Mouse (Mus musculus) hindbrain, embryonic 14.5 days (tissue): ENCODE measurements around the gene Olfr1224-ps1. TPM values are rescaled to one million over a fixed set of nuclear protein-coding genes. Genes with fewer than 3 reads are reported as not detected.
"Not testable (repeated sequence)": the region's sequence is repeated elsewhere in the genome, so short reads cannot be mapped to it uniquely, and the experiment has no call there.

ENCODE experiments used
- ATAC-seq: fragments of 200-750 bp; cut with Nextera tagmentation; 2 replicates; pipeline ENCODE4 v1.8.0; 2017; ENCODE audit warnings: moderate number of reproducible peaks, mild to moderate bottlenecking, moderate TSS enrichment, moderate library complexity; ENCODE audit not compliant: low FRiP score
- DNase-seq: peaks from one replicate; pipeline ENCODE4 v3.0.0-alpha.2; 2015; ENCODE audit warnings: low spot score
- H3K27ac ChIP-seq: fragments of 300-500 bp; sonication (generic); 2 replicates; pipeline ENCODE4 v1.5.1; 2014; ENCODE audit warnings: mild to moderate bottlenecking, moderate library complexity
- H3K27me3 ChIP-seq: fragments of 300-500 bp; sonication (generic); 2 replicates; pipeline ENCODE4 v1.6.1; 2014; ENCODE audit warnings: mild to moderate bottlenecking, low read length, mixed read lengths; ENCODE audit not compliant: control insufficient read depth, insufficient read depth
- H3K36me3 ChIP-seq: fragments of 300-500 bp; sonication (generic); replicated peaks from 2 replicates; pipeline ENCODE4 v1.6.1; 2014; ENCODE audit not compliant: control insufficient read depth, insufficient read depth
- H3K4me1 ChIP-seq: fragments of 300-500 bp; sonication (generic); replicated peaks from 2 replicates; pipeline ENCODE4 v1.6.1; 2014; ENCODE audit warnings: antibody characterized with exemption, low read length, mixed read lengths; ENCODE audit not compliant: control insufficient read depth, insufficient read depth
- H3K4me2 ChIP-seq: fragments of 300-500 bp; sonication (generic); replicated peaks from 2 replicates; pipeline ENCODE4 v1.6.1; 2014; ENCODE audit warnings: mild to moderate bottlenecking, moderate library complexity
- H3K4me3 ChIP-seq: fragments of 300-500 bp; sonication (generic); replicated peaks from 2 replicates; pipeline ENCODE4 v1.5.1; 2014; ENCODE audit warnings: mild to moderate bottlenecking, low read length
- H3K9ac ChIP-seq: fragments of 300-500 bp; sonication (generic); 2 replicates; pipeline ENCODE4 v1.6.1; 2014
- H3K9me3 ChIP-seq: fragments of 300-500 bp; sonication (generic); 2 replicates; pipeline ENCODE4 v1.6.1; 2016; ENCODE audit warnings: low read length; ENCODE audit not compliant: control insufficient read depth
- WGBS: fragments of 180-500 bp; shearing (Covaris S2); extraction: QIAGEN DNeasy Blood & Tissue Kit; methylation state at CpG from one replicate; pipeline ENCODE4 v1.1.7; 2014; 5-methylcytosine and 5-hydroxymethylcytosine counted together
- polyA plus RNA-seq: library from polyadenylated mRNA; unstranded; fragments of >200 nt; fragmentation: Nextera tagmentation; extraction: Ambion mirVana; gene quantifications from 2 replicates; pipeline ENCODE4 v1.2.1, GENCODE M21; 2014

Gene Olfr1224-ps1
- polyA plus RNA-seq: not detected in 2 replicates

GRCm38 (mm10) chr2:89163991-89164390 lies at the start of gene Olfr1224-ps1:
Gene Olfr1224-ps1, minus strand, starts transcription at chr2:89164091.
- not testable (repeated sequence) for H3K9me3 ChIP-seq, H3K4me3 ChIP-seq, H3K4me2 ChIP-seq, H3K27ac ChIP-seq, ATAC-seq, H3K9ac ChIP-seq, H3K27me3 ChIP-seq, DNase-seq, H3K36me3 ChIP-seq, H3K4me1 ChIP-seq
- 94% methylated on average over 8 of the region's 8 CpGs for WGBS

GRCm38 (mm10) chr2:89199948-89200347 lies 36.1 kb upstream of the Olfr1224-ps1 start, which contains the start of gene Olfr1226:
Gene Olfr1226, minus strand, starts transcription at chr2:89200048.
- no peak within 1 kb of the TSS for H3K27ac ChIP-seq
- WGBS: 67% methylated on average over 2 of the region's 2 CpGs
- DNase-seq (no peak), ATAC-seq (no peak)
- no peaks in the 10 kb centered on the region for H3K9me3 ChIP-seq
- H3K4me3 ChIP-seq: no peak within 1 kb of the TSS
- no peak within 1 kb of the TSS for H3K4me2 ChIP-seq
- H3K4me1 ChIP-seq: no peaks in the 10 kb centered on the region
- H3K36me3 ChIP-seq: no peaks in the 10 kb centered on the region
- H3K27me3 ChIP-seq: no peaks in the 10 kb centered on the region
- H3K9ac ChIP-seq: no peak within 1 kb of the TSS

GRCm38 (mm10) chr2:89196325-89196982 lies 32.6 kb upstream of the Olfr1224-ps1 start:
- 97% methylated on average over 3 of the region's 3 CpGs for WGBS
- DNase-seq (no peak), ATAC-seq (no peak)
- no peak overlapping the region for H3K4me3 ChIP-seq
- H3K4me2 ChIP-seq: no peak overlapping the region
- no peak overlapping the region for H3K9ac ChIP-seq
- H3K27me3 ChIP-seq: no peaks in the 10 kb centered on the region
- H3K4me1 ChIP-seq: no peaks in the 10 kb centered on the region
- H3K36me3 ChIP-seq: no peaks in the 10 kb centered on the region
- H3K27ac ChIP-seq: no peak overlapping the region
- no peaks in the 10 kb centered on the region for H3K9me3 ChIP-seq

DNA sequence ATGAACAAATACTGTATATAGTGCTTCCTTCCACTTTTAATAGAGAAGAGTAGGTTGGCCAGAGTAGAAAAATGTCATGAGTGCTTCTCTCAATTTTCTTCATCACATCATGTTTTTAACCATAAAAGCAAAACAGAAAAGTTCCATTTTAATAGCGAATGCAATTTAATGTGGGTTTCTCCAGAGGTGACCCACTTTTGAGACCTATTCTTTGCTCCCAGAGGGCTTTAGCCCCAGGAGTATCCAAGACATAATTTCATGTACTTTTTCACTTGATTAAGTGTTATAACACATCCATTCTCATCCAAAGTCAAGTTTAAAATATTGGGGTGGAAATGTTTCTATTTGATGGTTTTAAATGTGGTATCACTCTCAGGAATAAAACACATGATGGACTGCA lies 10.7 kb upstream of the Olfr1224-ps1 start, which contains the start of gene Olfr1225:
Gene Olfr1225, minus strand, starts transcription at position 101 of the 400 bp plus-strand sequence.
- WGBS: 91% methylated on average over 1 of the region's 1 CpGs
- Histone ChIP-seq H3K9ac (no peak within 1 kb of the TSS), H3K4me1 (no peaks in the 10 kb centered on the region), H3K27me3 (no peaks in the 10 kb centered on the region), H3K4me2 (no peak within 1 kb of the TSS), H3K9me3 (no peaks in the 10 kb centered on the region), H3K4me3 (no peak within 1 kb of the TSS), H3K27ac (no peak within 1 kb of the TSS), H3K36me3 (no peaks in the 10 kb centered on the region)
- DNase-seq (no peak), ATAC-seq (no peak)

- H3K9ac ChIP-seq, ATAC-seq: not testable (repeated sequence)
Observed at GRCm38 (mm10) chr2:89164711-89165110, 820 bp upstream of the Olfr1224-ps1 start.

GRCm38 (mm10) chr2:89151460-89151859 lies 12.4 kb downstream of the Olfr1224-ps1 start, which contains the start of gene Olfr1223:
Gene Olfr1223, minus strand, starts transcription at chr2:89151560.
- Histone ChIP-seq H3K4me1 (no peaks in the 10 kb centered on the region), H3K4me2 (no peak within 1 kb of the TSS), H3K27ac (no peak within 1 kb of the TSS), H3K4me3 (no peak within 1 kb of the TSS), H3K9ac (no peak within 1 kb of the TSS), H3K9me3 (no peaks in the 10 kb centered on the region), H3K27me3 (no peaks in the 10 kb centered on the region), H3K36me3 (no peaks in the 10 kb centered on the region)
- DNase-seq: no peak
- no peak for ATAC-seq
- 71% methylated on average over 1 of the region's 1 CpGs for WGBS

More at GRCm38 (mm10) chr2:89164711-89165110, 820 bp upstream of the Olfr1224-ps1 start:
- not testable (repeated sequence) for H3K4me2 ChIP-seq, H3K4me3 ChIP-seq, H3K4me1 ChIP-seq, DNase-seq, H3K36me3 ChIP-seq, H3K9me3 ChIP-seq, H3K27ac ChIP-seq, H3K27me3 ChIP-seq
- WGBS: 96% methylated on average over 4 of the region's 4 CpGs

DNA sequence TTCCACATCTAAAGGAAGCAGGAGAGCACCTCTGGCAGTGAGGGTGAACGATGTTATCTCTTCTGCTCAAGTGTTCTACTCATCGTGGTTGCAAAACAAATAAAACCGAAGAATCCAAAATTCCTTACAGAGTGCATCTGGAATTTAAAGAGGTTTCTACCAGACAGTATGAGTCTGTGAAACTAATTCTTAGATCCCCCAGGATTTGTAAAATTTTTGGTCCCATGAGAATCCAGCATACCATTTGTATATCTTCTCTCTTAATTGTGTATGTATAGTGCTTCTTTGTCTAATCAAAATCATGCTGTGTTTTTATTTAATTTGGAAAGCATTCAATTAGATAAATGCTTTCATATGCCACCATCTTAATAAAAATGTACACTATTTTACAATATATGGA lies 30.9 kb downstream of the Olfr1224-ps1 start, which contains the start of gene Olfr1222:
Gene Olfr1222, minus strand, starts transcription at position 101 of the 400 bp plus-strand sequence.
- WGBS: 92% methylated on average over 3 of the region's 3 CpGs
- ATAC-seq: no peak
- H3K36me3 ChIP-seq: no peaks in the 10 kb centered on the region

GRCm38 (mm10) chr2:89117183-89117582 lies 46.7 kb downstream of the Olfr1224-ps1 start, which contains the start of gene Olfr1221:
Gene Olfr1221, minus strand, starts transcription at chr2:89117283.
- 89% methylated on average over 2 of the region's 2 CpGs for WGBS
- no peaks in the 10 kb centered on the region for H3K27me3 ChIP-seq
- no peaks in the 10 kb centered on the region for H3K36me3 ChIP-seq
- no peaks in the 10 kb centered on the region for H3K4me1 ChIP-seq
- no peak within 1 kb of the TSS for H3K27ac ChIP-seq
- no peaks in the 10 kb centered on the region for H3K9me3 ChIP-seq
- DNase-seq (no peak), ATAC-seq (no peak)
- no peak within 1 kb of the TSS for H3K4me2 ChIP-seq
- no peak within 1 kb of the TSS for H3K9ac ChIP-seq
- no peak within 1 kb of the TSS for H3K4me3 ChIP-seq

More for the DNA sequence above, 30.9 kb downstream of the Olfr1224-ps1 start, which contains the start of gene Olfr1222:
- H3K27ac ChIP-seq: no peak within 1 kb of the TSS
- no peak within 1 kb of the TSS for H3K9ac ChIP-seq
- H3K27me3 ChIP-seq: no peaks in the 10 kb centered on the region
- H3K9me3 ChIP-seq: no peaks in the 10 kb centered on the region
- H3K4me2 ChIP-seq: no peak within 1 kb of the TSS
- DNase-seq: no peak
- H3K4me3 ChIP-seq: no peak within 1 kb of the TSS
- H3K4me1 ChIP-seq: no peaks in the 10 kb centered on the region

GRCm38 (mm10) chr2:89106735-89107134 lies 57.2 kb downstream of the Olfr1224-ps1 start, which contains the start of gene Olfr1220:
Gene Olfr1220, minus strand, starts transcription at chr2:89106835.
- H3K36me3 ChIP-seq: no peaks in the 10 kb centered on the region
- no peak within 1 kb of the TSS for H3K4me3 ChIP-seq
- H3K27ac ChIP-seq: no peak within 1 kb of the TSS
- H3K4me1 ChIP-seq: no peaks in the 10 kb centered on the region
- ATAC-seq: no peak
- DNase-seq: no peak
- WGBS: 84% methylated on average over 3 of the region's 3 CpGs
- H3K9ac ChIP-seq: no peak within 1 kb of the TSS
- no peaks in the 10 kb centered on the region for H3K27me3 ChIP-seq
- no peaks in the 10 kb centered on the region for H3K9me3 ChIP-seq
- no peak within 1 kb of the TSS for H3K4me2 ChIP-seq
